Mouse (Mus musculus) kidney, postnatal 0 days (tissue): ENCODE measurements at regions not wholly inside any gene's neighbourhood (a gene's known extent, or its start where the extent isn't known, plus 50 kb on each side); places are given as distances from the start of the nearest gene placed in this dataset.

ENCODE experiments used
- ATAC-seq: fragments of 200-750 bp; cut with Nextera tagmentation; replicated peaks from 2 replicates; pipeline ENCODE4 v1.8.0; 2017; ENCODE audit warnings: low read depth, moderate number of reproducible peaks, moderate TSS enrichment, moderate library complexity; ENCODE audit not compliant: low FRiP score
- DNase-seq: peaks from one replicate; pipeline ENCODE4 v3.0.0-alpha.2; 2016; ENCODE audit warnings: low spot score
- H3K27ac ChIP-seq: fragments of 300-500 bp; sonication (generic); 2 replicates; pipeline ENCODE4 v1.5.1; 2014; ENCODE audit warnings: mild to moderate bottlenecking
- H3K27me3 ChIP-seq: fragments of 300-500 bp; sonication (generic); 2 replicates; pipeline ENCODE4 v1.6.1; 2014; ENCODE audit warnings: low read length, mixed read lengths; ENCODE audit not compliant: insufficient read depth
- H3K36me3 ChIP-seq: fragments of 300-500 bp; sonication (generic); 2 replicates; pipeline ENCODE4 v1.6.1; 2014; ENCODE audit warnings: low read length, mixed read lengths; ENCODE audit not compliant: insufficient read depth
- H3K4me1 ChIP-seq: fragments of 300-500 bp; sonication (generic); replicated peaks from 2 replicates; pipeline ENCODE4 v1.6.1; 2014; ENCODE audit warnings: antibody characterized with exemption, low read length, mixed read lengths; ENCODE audit not compliant: insufficient read depth
- H3K4me2 ChIP-seq: fragments of 300-500 bp; sonication (generic); 2 replicates; pipeline ENCODE4 v1.6.1; 2014; ENCODE audit warnings: mild to moderate bottlenecking, low read length, moderate library complexity, mixed read lengths
- H3K4me3 ChIP-seq: fragments of 300-500 bp; sonication (generic); replicated peaks from 2 replicates; pipeline ENCODE4 v1.5.1; 2014; ENCODE audit warnings: low read depth, low read length
- H3K9ac ChIP-seq: fragments of 300-500 bp; sonication (generic); 2 replicates; pipeline ENCODE4 v1.6.1; 2014; ENCODE audit warnings: low read depth, low read length
- H3K9me3 ChIP-seq: fragments of 300-500 bp; sonication (generic); replicated peaks from 2 replicates; pipeline ENCODE4 v1.6.1; 2016; ENCODE audit warnings: low read length, inconsistent platforms, mixed read lengths
- CTCF ChIP-seq: IDR thresholded peaks from 2 replicates; pipeline ENCODE4 v1.5.1; 2016; ENCODE audit warnings: antibody characterized with exemption, low read depth, mild to moderate bottlenecking, moderate library complexity
- WGBS: fragments of 180-500 bp; shearing (Covaris S2); extraction: QIAGEN DNeasy Blood & Tissue Kit; methylation state at CpG from one replicate; pipeline ENCODE4 v1.1.7; 2014; 5-methylcytosine and 5-hydroxymethylcytosine counted together

- DNase-seq (no peak), ATAC-seq (no peak)
- no peaks in the 10 kb centered on the region for H3K9me3 ChIP-seq
- 47% methylated on average over 11 of the region's 11 CpGs for WGBS
- no peak overlapping the region for H3K4me3 ChIP-seq
- H3K9ac ChIP-seq, result no peak overlapping the region
- H3K27ac ChIP-seq, result no peak overlapping the region
- H3K4me2 ChIP-seq, result no peak overlapping the region
- no peaks in the 10 kb centered on the region for H3K27me3 ChIP-seq
- TF ChIP-seq CTCF, result no peak
- H3K4me1 ChIP-seq, result no peaks in the 10 kb centered on the region
- H3K36me3 ChIP-seq, result no peaks in the 10 kb centered on the region
Observed at GRCm38 (mm10) chr2:180395279-180396034, 60.6 kb upstream of the Slco4a1 start.

DNA sequence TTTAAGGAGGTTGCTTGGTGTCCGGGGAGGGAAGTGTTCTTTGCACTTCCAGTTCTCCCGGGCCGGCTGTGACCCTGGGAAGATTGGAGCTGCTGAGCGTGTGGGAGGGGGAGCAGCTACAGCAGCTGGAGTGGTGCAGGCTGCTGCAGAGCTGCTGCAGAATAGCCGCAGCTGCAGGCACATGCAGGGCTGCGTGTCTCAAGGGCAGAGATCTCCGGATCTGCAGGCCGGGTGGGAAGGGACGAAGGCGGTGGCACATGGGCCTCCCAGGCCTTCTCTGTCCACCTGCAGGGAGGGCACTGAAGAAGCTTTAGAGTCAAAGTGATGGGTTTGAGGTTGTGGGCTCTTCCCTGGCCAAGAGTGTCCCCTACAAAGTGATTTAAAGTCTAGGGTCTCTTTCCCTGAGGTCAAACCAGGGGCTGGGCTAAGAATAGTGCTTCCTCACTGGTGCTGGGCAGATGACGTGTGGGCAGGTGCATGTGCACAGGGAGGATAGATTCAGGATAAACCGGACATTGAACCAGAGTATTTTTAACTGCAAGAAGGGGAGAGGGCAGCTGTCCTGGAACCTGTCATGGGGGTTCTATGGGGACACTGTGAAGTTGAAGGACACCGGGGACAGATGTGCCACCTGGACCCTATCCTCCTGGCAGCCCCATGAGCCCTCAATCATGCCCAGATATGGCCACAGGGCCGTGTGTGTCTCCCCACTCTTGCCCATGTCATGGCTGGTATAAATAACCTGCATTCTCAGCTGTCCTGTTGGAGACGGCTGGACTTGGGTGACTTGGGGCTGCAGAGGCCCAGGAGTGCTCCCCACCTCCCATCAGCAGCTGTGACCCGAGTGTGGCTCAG lies 58.6 kb upstream of the Gata5 start:
- ATAC-seq, result no peak
- TF ChIP-seq CTCF, result no peak
- 47% methylated on average over 16 of the region's 16 CpGs for WGBS

GRCm38 (mm10) chr2:180392298-180392697 lies 57.8 kb upstream of the Gata5 start:
- H3K4me3 ChIP-seq, result no peak overlapping the region
- H3K27ac ChIP-seq, result no peak overlapping the region
- no peaks in the 10 kb centered on the region for H3K36me3 ChIP-seq
- H3K27me3 ChIP-seq, result peaks cover 3% of the 10 kb centered on the region; the same call in 1 of the 2 replicates
- no peaks in the 10 kb centered on the region for H3K4me1 ChIP-seq
- WGBS, result 87% methylated on average over 6 of the region's 6 CpGs
- H3K9ac ChIP-seq, result no peak overlapping the region
- H3K9me3 ChIP-seq, result no peaks in the 10 kb centered on the region
- no peak for DNase-seq
- no peak for ATAC-seq
- no peak overlapping the region for H3K4me2 ChIP-seq
- no peak for TF ChIP-seq CTCF

More for the DNA sequence above, 58.6 kb upstream of the Gata5 start:
- H3K27me3 ChIP-seq, result no peaks in the 10 kb centered on the region
- H3K36me3 ChIP-seq, result no peaks in the 10 kb centered on the region
- no peak overlapping the region for H3K4me3 ChIP-seq
- no peak overlapping the region for H3K9ac ChIP-seq
- no peak for DNase-seq
- H3K4me2 ChIP-seq, result no peak overlapping the region
- H3K9me3 ChIP-seq, result no peaks in the 10 kb centered on the region
- H3K27ac ChIP-seq, result no peak overlapping the region
- no peaks in the 10 kb centered on the region for H3K4me1 ChIP-seq

GRCm38 (mm10) chr2:180391349-180391748 lies 56.9 kb upstream of the Gata5 start:
- H3K4me1 ChIP-seq, result no peaks in the 10 kb centered on the region
- no peak overlapping the region for H3K9ac ChIP-seq
- H3K9me3 ChIP-seq, result no peaks in the 10 kb centered on the region
- H3K27ac ChIP-seq, result no peak overlapping the region
- no peak for ATAC-seq
- H3K36me3 ChIP-seq, result no peaks in the 10 kb centered on the region
- TF ChIP-seq CTCF, result no peak
- H3K4me2 ChIP-seq, result no peak overlapping the region
- peaks cover 5% of the 10 kb centered on the region; the same call in 1 of the 2 replicates for H3K27me3 ChIP-seq
- WGBS, result 75% methylated on average over 3 of the region's 3 CpGs
- no peak for DNase-seq
- no peak overlapping the region for H3K4me3 ChIP-seq

GRCm38 (mm10) chr2:180390216-180390996 lies 55.9 kb upstream of the Gata5 start:
- 39% methylated on average over 15 of the region's 15 CpGs for WGBS
- ATAC-seq, result no peak
- no peak overlapping the region for H3K9ac ChIP-seq

GRCm38 (mm10) chr2:180389486-180389885 lies 55.0 kb upstream of the Gata5 start:
- no peaks in the 10 kb centered on the region for H3K36me3 ChIP-seq
- H3K4me1 ChIP-seq, result no peaks in the 10 kb centered on the region
- ATAC-seq (no peak), DNase-seq (no peak)
- no peak overlapping the region for H3K4me3 ChIP-seq
- WGBS, result 83% methylated on average over 1 of the region's 2 CpGs
- no peak for TF ChIP-seq CTCF
- no peak overlapping the region for H3K27ac ChIP-seq
- H3K4me2 ChIP-seq, result no peak overlapping the region
- H3K9ac ChIP-seq, result no peak overlapping the region
- H3K27me3 ChIP-seq, result peaks cover 20% of the 10 kb centered on the region
- no peaks in the 10 kb centered on the region for H3K9me3 ChIP-seq

More at GRCm38 (mm10) chr2:180390216-180390996, 55.9 kb upstream of the Gata5 start:
- H3K4me1 ChIP-seq, result no peaks in the 10 kb centered on the region
- no peak overlapping the region for H3K4me3 ChIP-seq
- no peaks in the 10 kb centered on the region for H3K9me3 ChIP-seq
- no peak for TF ChIP-seq CTCF
- no peaks in the 10 kb centered on the region for H3K36me3 ChIP-seq
- H3K4me2 ChIP-seq, result no peak overlapping the region
- DNase-seq, result no peak
- peaks cover 12% of the 10 kb centered on the region for H3K27me3 ChIP-seq
- H3K27ac ChIP-seq, result no peak overlapping the region
